Mouse (Mus musculus) embryo, embryonic 11.5 days (tissue): ENCODE measurements around the gene Xcr1.

Experiments
- DNase-seq: peaks from one replicate; pipeline ENCODE4 v3.0.0-alpha.2; 2012; ENCODE audit warnings: low read depth, low spot score

Gene Xcr1

DNA sequence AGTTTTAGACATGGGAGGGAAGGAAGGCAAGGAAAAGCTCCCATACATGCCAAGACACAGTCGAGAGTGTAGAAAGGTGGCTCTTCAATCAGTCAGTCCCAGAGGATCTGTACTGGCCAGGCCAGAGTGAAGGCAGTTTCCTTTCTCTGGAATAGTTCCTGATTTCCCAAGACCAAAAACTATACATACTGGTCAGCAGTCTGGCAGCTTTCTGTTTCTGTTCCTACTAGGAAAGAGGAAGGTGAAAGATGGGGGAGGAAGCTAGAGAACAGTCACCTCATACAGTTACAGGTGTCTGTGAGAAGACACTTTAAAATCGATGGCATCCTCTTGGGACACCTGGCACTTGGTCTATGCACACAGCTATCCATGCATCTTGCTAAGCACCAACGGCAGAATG, 46.4 kb downstream of the Xcr1 start:
- DNase-seq, result no peak

DNA sequence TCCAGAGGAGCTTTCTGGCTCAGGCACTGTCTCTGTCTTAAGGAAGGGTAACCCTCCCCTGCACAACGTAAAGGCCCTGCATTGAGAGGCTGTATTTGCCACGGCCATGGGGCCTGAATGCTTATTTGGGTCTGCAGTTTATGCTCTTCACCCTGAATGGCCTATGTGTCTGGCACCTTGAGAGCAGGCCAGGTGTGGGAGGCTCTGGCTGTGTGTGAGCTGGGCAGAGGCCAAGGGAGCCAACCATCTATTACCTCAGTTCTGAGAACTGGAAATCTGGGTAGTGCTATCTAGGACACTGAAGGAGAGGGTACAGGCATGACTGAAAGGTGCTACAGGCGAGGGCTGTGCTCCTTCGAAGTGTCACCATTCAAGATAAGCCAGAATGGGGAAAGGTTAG, 47.0 kb downstream of the Xcr1 start:
- DNase-seq, result no peak

DNA sequence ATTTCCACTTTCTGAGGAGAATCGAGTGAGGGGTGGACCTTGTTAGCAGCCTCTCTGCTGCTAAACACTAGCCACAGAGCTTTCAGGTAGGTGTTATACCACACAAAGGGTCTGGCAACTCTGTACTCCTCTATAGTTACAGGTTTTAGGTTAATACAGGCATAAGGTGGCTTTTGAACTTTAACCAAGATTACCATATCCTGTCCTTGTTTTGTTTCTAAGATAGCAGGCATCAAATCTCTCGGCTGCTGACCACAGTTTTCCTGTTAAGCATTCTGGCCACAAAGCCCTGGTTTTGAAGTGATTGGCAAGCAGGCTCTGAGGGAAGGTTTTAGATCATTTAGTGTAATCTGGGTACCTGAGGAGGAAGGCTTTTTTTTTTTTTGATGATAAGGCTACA, 47.5 kb downstream of the Xcr1 start:
- DNase-seq, result no peak

DNA sequence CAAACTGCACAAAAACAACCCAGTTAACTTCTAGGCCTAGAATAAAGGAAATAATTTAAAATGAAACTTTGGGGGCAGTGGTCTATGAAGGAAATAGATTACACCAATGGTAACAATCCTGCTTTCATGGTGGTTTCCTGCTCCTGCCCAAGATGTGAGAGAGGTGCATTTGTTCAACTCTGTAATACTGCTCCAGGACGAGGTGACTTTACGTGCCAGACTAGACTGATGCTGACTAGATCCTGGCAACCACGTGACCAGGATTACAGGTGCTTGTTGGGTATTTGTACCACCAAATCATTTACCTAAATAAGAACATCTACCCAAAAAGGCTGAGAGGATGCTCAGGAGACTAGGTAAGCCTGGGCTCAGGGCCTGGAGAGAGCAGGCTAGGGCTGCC, 50.0 kb downstream of the Xcr1 start:
- no peak for DNase-seq

DNA sequence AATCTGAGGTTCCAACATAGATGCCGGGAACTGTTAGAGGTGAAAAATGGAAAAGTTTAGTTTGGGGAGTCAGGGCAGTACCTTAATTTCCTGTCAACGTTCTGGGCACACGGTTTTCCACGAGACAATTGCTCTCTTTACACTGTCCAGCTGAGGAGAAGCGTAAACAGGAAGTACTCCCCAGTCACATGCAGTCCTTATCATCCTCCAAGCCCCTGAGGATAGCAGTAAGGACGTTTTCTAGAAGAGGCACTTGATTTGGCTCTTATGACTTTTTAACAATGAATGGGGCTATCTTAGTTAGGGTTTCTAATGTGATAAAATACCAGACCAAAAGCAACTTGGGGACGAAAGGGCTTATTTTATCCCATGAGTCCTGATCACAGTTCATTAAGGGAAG, 53.2 kb downstream of the Xcr1 start:
- no peak for DNase-seq

DNA sequence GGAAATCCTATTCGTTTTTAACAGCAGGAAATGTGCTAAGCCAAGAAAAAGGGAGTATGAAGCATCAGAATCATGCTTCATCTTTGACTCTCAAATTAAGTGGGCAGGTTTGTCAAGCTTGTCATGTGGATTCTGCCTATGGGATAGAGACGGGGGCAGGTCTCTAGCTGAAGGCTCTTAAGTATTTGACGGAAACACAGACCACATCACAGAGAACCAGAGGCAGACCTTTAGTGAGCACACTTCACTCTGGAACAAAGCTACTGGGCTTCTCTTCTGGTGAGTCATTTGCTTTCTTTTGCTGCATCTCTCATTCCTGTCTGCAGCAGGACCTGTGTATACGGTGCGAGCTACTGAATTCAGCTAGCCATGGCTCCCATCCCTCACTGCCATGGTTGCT, 55.6 kb downstream of the Xcr1 start, which contains the start of gene Cxcr6:
TSS of gene Cxcr6 (plus strand) at position 209 of the 400 bp plus-strand sequence.
- DNase-seq, result no peak

DNA sequence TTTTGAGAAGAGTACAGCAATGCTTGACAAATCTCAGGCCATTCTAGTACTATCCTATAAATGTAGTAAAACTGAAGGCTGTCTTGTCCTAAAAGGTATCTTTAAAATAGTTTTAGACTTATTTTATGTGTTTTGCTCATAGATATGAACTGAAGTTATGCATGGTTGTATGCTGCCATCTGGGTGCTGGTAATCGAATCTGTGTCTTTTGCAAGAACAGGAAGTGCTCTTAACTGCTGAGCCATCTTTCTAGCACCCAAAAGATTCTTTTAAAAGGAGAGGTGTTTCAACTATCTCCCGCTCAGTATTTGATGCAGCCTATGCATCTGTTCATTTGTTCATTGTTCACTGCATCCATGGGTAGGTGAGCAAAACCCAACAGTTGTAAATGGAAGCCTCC, 56.6 kb downstream of the Xcr1 start:
- DNase-seq, result no peak

DNA sequence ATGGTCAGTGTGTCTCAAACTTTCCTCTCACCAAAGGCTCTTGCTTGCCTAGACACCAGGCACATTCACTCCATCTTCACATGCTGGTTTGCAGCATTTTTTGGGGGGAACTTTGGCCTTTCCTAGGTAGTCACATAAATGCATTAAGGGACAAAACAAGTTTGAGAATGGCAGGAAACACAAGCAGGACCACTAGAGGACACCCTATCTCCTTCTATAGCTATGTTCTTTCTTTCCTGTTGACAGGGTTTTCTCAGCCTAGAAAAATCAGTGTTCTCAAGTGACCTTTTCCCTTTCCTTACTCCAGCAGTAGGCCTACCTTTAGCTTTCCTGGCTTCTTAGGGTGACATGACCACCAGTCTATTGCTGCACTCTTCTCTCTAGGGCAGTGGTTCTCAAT, 58.9 kb downstream of the Xcr1 start:
- DNase-seq, result no peak

DNA sequence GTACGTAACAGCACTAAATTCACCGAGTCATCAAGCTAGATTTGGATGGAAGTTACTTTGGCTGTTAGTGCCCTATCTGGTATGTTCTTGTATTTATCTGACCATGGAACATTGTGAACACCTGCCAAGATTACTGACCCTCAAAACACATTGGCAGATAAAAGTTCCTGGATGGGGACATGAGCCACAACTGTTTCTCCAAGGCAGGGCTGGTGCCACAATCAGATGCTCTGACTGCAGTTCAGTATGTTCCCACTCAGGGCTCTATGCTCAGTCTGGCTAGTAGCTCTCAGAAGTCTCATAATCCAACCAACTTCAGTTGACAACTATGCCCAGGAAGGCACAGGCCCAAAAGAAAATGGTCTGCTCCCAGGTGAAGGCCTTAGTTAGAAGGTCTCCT, 59.4 kb downstream of the Xcr1 start:
- DNase-seq, result no peak
